Mouse (Mus musculus) natural killer cell, adult 2 months (primary cell): ENCODE measurements around the gene Kdm4b.
A peak's percentile ranks its signal among the peaks of the same experiment; 100 is the strongest.

Source experiments
- DNase-seq, 2 experiments: peaks; one replicate each; pipeline ENCODE4 v3.0.0; 2022; ENCODE audit warnings: low spot score in 2 of 2

The Kdm4b gene

GRCm38 (mm10) chr17:56439731-56440460, 114.0 kb downstream of the Kdm4b start:
- no peak for DNase-seq

- no peak for DNase-seq
These were observed 116.5 kb downstream of the Kdm4b start for GRCm38 (mm10) chr17:56442316-56442715.

- peak; percentile 35 to 84 for DNase-seq
These were observed 117.5 kb downstream of the Kdm4b start for GRCm38 (mm10) chr17:56443341-56443795.

GRCm38 (mm10) chr17:56444771-56445170, 118.9 kb downstream of the Kdm4b start:
- no peak for DNase-seq

- DNase-seq = peak; percentile 58 to 72
These were observed 119.5 kb downstream of the Kdm4b start for GRCm38 (mm10) chr17:56445397-56445796.

GRCm38 (mm10) chr17:56447716-56448115, 121.9 kb downstream of the Kdm4b start:
- no peak for DNase-seq
